Mouse (Mus musculus) CH12.LX (cell line): ENCODE data around the gene Ankrd61. TPM values are rescaled to one million over a fixed set of nuclear protein-coding genes. Genes with fewer than 3 reads are reported as not detected.

ENCODE experiments used
- DNase-seq: peaks from one replicate; pipeline ENCODE4 v3.0.0-alpha.2; 2013; ENCODE audit errors: extremely low read depth
- H3K27ac ChIP-seq: 2 replicates; pipeline ENCODE4 v1.5.1; 2012; ENCODE audit warnings: low read depth, mild to moderate bottlenecking, control low read depth, moderate library complexity; ENCODE audit not compliant: insufficient read depth
- H3K27me3 ChIP-seq: replicated peaks from 2 replicates; pipeline ENCODE3; 2012; ENCODE audit warnings: inconsistent platforms
- H3K36me3 ChIP-seq, 2 experiments: replicated peaks in 1 of 2; 2 replicates each; pipeline versions ENCODE3 to v1.6.1; 2012; ENCODE audit warnings: inconsistent platforms in 1 of 2, low read length in 1 of 2, mild to moderate bottlenecking in 1 of 2, mixed read lengths in 1 of 2, moderate library complexity in 1 of 2; ENCODE audit not compliant: control insufficient read depth in 1 of 2, insufficient read depth in 1 of 2
- H3K4me1 ChIP-seq, 2 experiments: 2 replicates each; pipeline ENCODE4 v1.6.1; 2012; ENCODE audit warnings: inconsistent platforms in 1 of 2, moderate library complexity in 1 of 2; ENCODE audit not compliant: insufficient read depth in 2 of 2, control insufficient read depth in 1 of 2
- H3K4me2 ChIP-seq: 2 replicates; pipeline ENCODE4 v1.6.1; 2012; ENCODE audit warnings: low read depth, mild to moderate bottlenecking, control low read depth; ENCODE audit not compliant: poor library complexity, insufficient read depth, severe bottlenecking
- H3K4me3 ChIP-seq, 3 experiments: fragments of 150-350 bp in 1 of 3; sonication (generic) in 1 of 3; replicated peaks in 1 of 3; 2 replicates each; pipeline versions ENCODE3 to v1.5.1; 2011 to 2012; ENCODE audit warnings: low read depth in 2 of 3, low read length in 2 of 3, mild to moderate bottlenecking in 2 of 3, moderate library complexity in 2 of 3, control low read depth in 1 of 3, improper control_type of control experiment in 1 of 3, inconsistent platforms in 1 of 3, mixed read lengths in 1 of 3; ENCODE audit not compliant: poor library complexity in 1 of 3
- H3K79me2 ChIP-seq: replicated peaks from 2 replicates; pipeline ENCODE4 v1.6.1; 2012; ENCODE audit warnings: mild to moderate bottlenecking, moderate library complexity; ENCODE audit not compliant: control insufficient read depth, poor library complexity, insufficient read depth, severe bottlenecking; ENCODE audit errors: extremely low read depth
- H3K9ac ChIP-seq: 2 replicates; pipeline ENCODE4 v1.6.1; 2012; ENCODE audit warnings: low read depth, mild to moderate bottlenecking, control low read depth, moderate library complexity; ENCODE audit not compliant: insufficient read depth
- H3K9me3 ChIP-seq: replicated peaks from 2 replicates; pipeline ENCODE3; 2012; ENCODE audit warnings: low read length, inconsistent platforms, mixed read lengths
- CHD2 ChIP-seq: IDR thresholded peaks from 2 replicates; pipeline ENCODE4 v1.6.1; 2011; ENCODE audit warnings: low read length, improper control_type of control experiment
- E2F4 ChIP-seq: IDR thresholded peaks from 2 replicates; pipeline ENCODE4 v1.6.1; 2011; ENCODE audit warnings: low read depth, low read length, improper control_type of control experiment; ENCODE audit not compliant: insufficient replicate concordance
- JUN ChIP-seq: IDR thresholded peaks from 2 replicates; pipeline ENCODE4 v1.6.1; 2011; ENCODE audit warnings: low read depth, mild to moderate bottlenecking, low read length, improper control_type of control experiment, moderate library complexity; ENCODE audit not compliant: insufficient read depth
- JUND ChIP-seq: conservative IDR thresholded peaks from 2 replicates; pipeline ENCODE4 v1.6.1; 2011; ENCODE audit warnings: low read depth, low read length, improper control_type of control experiment
- KAT2A ChIP-seq: IDR thresholded peaks from 2 replicates; pipeline ENCODE4 v1.6.1; 2012; ENCODE audit warnings: low read length, improper control_type of control experiment, inconsistent platforms; ENCODE audit not compliant: insufficient replicate concordance
- MEF2A ChIP-seq: IDR thresholded peaks from 2 replicates; pipeline ENCODE4 v1.6.1; 2014; ENCODE audit warnings: low read depth, mild to moderate bottlenecking, inconsistent platforms, low read length, improper control_type of control experiment, borderline replicate concordance
- MYC ChIP-seq: IDR thresholded peaks from 2 replicates; pipeline ENCODE4 v1.6.1; 2011; ENCODE audit warnings: low read depth, mild to moderate bottlenecking, improper control_type of control experiment, low read length
- PAX5 ChIP-seq: IDR thresholded peaks from 2 replicates; pipeline ENCODE4 v1.6.1; 2012; ENCODE audit warnings: low read length, inconsistent platforms, mixed read lengths
- POLR2A ChIP-seq: IDR thresholded peaks from 2 replicates; pipeline ENCODE4 v1.6.1; 2011; ENCODE audit warnings: low read depth, mild to moderate bottlenecking, improper control_type of control experiment, low read length
- TBP ChIP-seq: conservative IDR thresholded peaks from 2 replicates; pipeline ENCODE4 v1.6.1; 2011; ENCODE audit warnings: low read depth, low read length, improper control_type of control experiment
- TCF12 ChIP-seq: IDR thresholded peaks from 2 replicates; pipeline ENCODE4 v1.6.1; 2014; ENCODE audit warnings: low read depth, mild to moderate bottlenecking, inconsistent platforms, low read length, improper control_type of control experiment
- USF1 ChIP-seq: IDR thresholded peaks from 2 replicates; pipeline ENCODE4 v1.6.1; 2014; ENCODE audit warnings: low read depth, mild to moderate bottlenecking, inconsistent platforms, low read length, improper control_type of control experiment
- ZKSCAN1 ChIP-seq: IDR thresholded peaks from 2 replicates; pipeline ENCODE4 v1.6.1; 2012; ENCODE audit warnings: low read depth, inconsistent platforms, low read length, improper control_type of control experiment, borderline replicate concordance
- dilution Hi-C: fragments of 300-500 bp; cut with MboI; formaldehyde crosslinking; loops from 2 replicates; pipeline ENCODE4 v1.14.3; 2020; ENCODE audit warnings: low sequenced_read_pairs; ENCODE audit not compliant: extremely low pct_unique_long_range_greater_than_20kb, extremely low pct_ligation_motif_present
- in situ Hi-C: fragments of 300-500 bp; cut with MboI; formaldehyde crosslinking; loops from 3 replicates; pipeline ENCODE4 v1.14.3; 2019; ENCODE audit warnings: low sequenced_read_pairs, low pct_ligation_motif_present, low pct_unique_long_range_greater_than_20kb, mixed read lengths
- polyA plus RNA-seq: library from polyadenylated mRNA; unstranded; fragments of >175 nt; gene quantifications from 2 replicates; pipeline ENCODE4 v1.2.1, GENCODE M21; 2012; ENCODE audit warnings: low read depth; ENCODE audit not compliant: insufficient read length
- total RNA-seq, 2 experiments: library from RNA; depleted of rRNA; stranded (reverse); fragments of 300-350 nt in 1 of 2; fragments of >200 nt in 1 of 2; gene quantifications; 2 replicates each; pipeline ENCODE4 v1.2.3; 2012 to 2014

The Ankrd61 gene
- total and polyA plus RNA-seq, 3 experiments: 0.08 to 0.50 TPM; not detected in 1

GRCm38 (mm10) chr5:143903813-143904212 is 6.3 kb upstream of the Ankrd61 start:
- 0 out of 2 replicates have a peak, but pooled peaks have one; percentile 16 for TF ChIP-seq POLR2A
- TF ChIP-seq PAX5: no peak
- TF ChIP-seq, all 38 proteins: peak for 1
- H3K27me3 ChIP-seq: no peaks in the 10 kb centered on the region
- no peak overlapping the region for H3K4me2 ChIP-seq
- peaks cover 19% of the 10 kb centered on the region for H3K79me2 ChIP-seq
- dilution Hi-C loops (no loop called here), in situ Hi-C loops (no loop called here)
- H3K4me1 ChIP-seq: peaks cover 4 to 13% of the 10 kb centered on the region in 2 experiments; a peak in 3 of 4 replicates
- H3K9ac ChIP-seq: no peak overlapping the region
- DNase-seq: no peak
- peaks cover 61 to 92% of the 10 kb centered on the region in 2 experiments for H3K36me3 ChIP-seq
- no peak overlapping the region for H3K27ac ChIP-seq
- no peaks in the 10 kb centered on the region for H3K9me3 ChIP-seq
- H3K4me3 ChIP-seq: no peak overlapping the region

GRCm38 (mm10) chr5:143902111-143902510 is 4.6 kb upstream of the Ankrd61 start:
- Histone ChIP-seq H3K9me3 (no peaks in the 10 kb centered on the region), H3K36me3 (peaks cover 70 to 99% of the 10 kb centered on the region in 2 experiments), H3K27ac (no peak overlapping the region), H3K4me1 (no peaks in the 10 kb centered on the region), H3K4me2 (no peak overlapping the region), H3K9ac (no peak overlapping the region), H3K4me3 (no peak overlapping the region), H3K79me2 (0 out of 2 replicates have a peak, but pooled peaks cover 3% of the 10 kb centered on the region), H3K27me3 (no peaks in the 10 kb centered on the region)
- no peak for TF ChIP-seq CHD2
- TF ChIP-seq TCF12: no peak
- TF ChIP-seq JUND: no peak
- no peak for TF ChIP-seq E2F4
- no peak for TF ChIP-seq MEF2A
- no peak for TF ChIP-seq MYC
- TF ChIP-seq USF1: no peak
- no peak for TF ChIP-seq KAT2A
- dilution Hi-C loops: no loop called here
- no peak for DNase-seq
- in situ Hi-C loops: no loop called here

- no peak for DNase-seq
- Histone ChIP-seq H3K4me3 (no peak overlapping the region), H3K79me2 (no peaks in the 10 kb centered on the region), H3K36me3 (peaks cover 40 to 88% of the 10 kb centered on the region in 2 experiments), H3K27ac (no peak overlapping the region)
- in situ Hi-C loops (no loop called here), dilution Hi-C loops (no loop called here)
- no peak for TF ChIP-seq ZKSCAN1
- no peak for TF ChIP-seq TBP
- TF ChIP-seq JUN: no peak
- TF ChIP-seq CHD2: no peak
- TF ChIP-seq, all 38 proteins: peak for 0
- H3K4me1 ChIP-seq: no peaks in the 10 kb centered on the region
- H3K9ac ChIP-seq: no peak overlapping the region
- no peak overlapping the region for H3K4me2 ChIP-seq
- H3K9me3 ChIP-seq: no peaks in the 10 kb centered on the region
- H3K27me3 ChIP-seq: no peaks in the 10 kb centered on the region
These were observed 4.1 kb downstream of the Ankrd61 start for GRCm38 (mm10) chr5:143893396-143893795.
